Mouse (Mus musculus): ENCODE data around the gene Mrgprb4. TPM values are rescaled to one million over a fixed set of nuclear protein-coding genes. Genes with fewer than 3 reads are reported as not detected.

The Mrgprb4 gene
- not detected for polyA plus RNA-seq (2012; fragmentation: generic; extraction: Trizol)
- long read RNA-seq, experiment 1 = 0 reads
- long read RNA-seq, experiment 2 = 0 reads

GRCm38 (mm10) chr7:48199188-48199587 is at the start of gene Mrgprb4:
TSS of gene Mrgprb4 (minus strand) at chr7:48199288.
- Histone ChIP-seq H3K27me3 (ENCODE audit: control insufficient read depth, insufficient read depth, insufficient read length) (no peaks in the 10 kb centered on the region), H3K79me2 (ENCODE audit: control insufficient read depth, insufficient read depth) (no peaks in the 10 kb centered on the region)

GRCm38 (mm10) chr7:48226114-48226513 is 27.0 kb upstream of the Mrgprb4 start:
- Histone ChIP-seq H3K79me3 (ENCODE audit: low read depth) (no peaks in the 10 kb centered on the region), H3K79me2 (ENCODE audit: control insufficient read depth, insufficient read depth) (no peaks in the 10 kb centered on the region), H3ac (ENCODE audit: control insufficient read depth, insufficient read length, low read depth) (no peak overlapping the region), H3K27me3 (ENCODE audit: control insufficient read depth, insufficient read depth, insufficient read length) (no peaks in the 10 kb centered on the region), H3K4me3 (ENCODE audit: insufficient read depth, poor library complexity, severe bottlenecking) (no peak overlapping the region), H3K36me3 (ENCODE audit: control insufficient read depth, insufficient read depth) (no peaks in the 10 kb centered on the region)
- no peak for TF ChIP-seq CEBPB (IDR thresholded peaks at IDR 0.05; ENCODE audit: low read depth)
- TF ChIP-seq MYOG (IDR thresholded peaks at IDR 0.05; ENCODE audit: control insufficient read depth, extremely low read depth, insufficient read length) = no peak
- TF ChIP-seq FOSL1 (IDR thresholded peaks at IDR 0.05; ENCODE audit: insufficient read depth, low read length, poor library complexity, severe bottlenecking) = no peak
- TF ChIP-seq CTCF (IDR thresholded peaks at IDR 0.05; ENCODE audit: control insufficient read depth, insufficient read depth, insufficient read length) = no peak

More at GRCm38 (mm10) chr7:48199188-48199587, at the start of gene Mrgprb4:
- Histone ChIP-seq H3K79me3 (ENCODE audit: low read depth) (no peaks in the 10 kb centered on the region), H3ac (ENCODE audit: control insufficient read depth, insufficient read length, low read depth) (no peak within 1 kb of the TSS), H3K4me3 (ENCODE audit: insufficient read depth, poor library complexity, severe bottlenecking) (no peak within 1 kb of the TSS), H3K36me3 (ENCODE audit: control insufficient read depth, insufficient read depth) (no peaks in the 10 kb centered on the region)
- TF ChIP-seq FOSL1 (IDR thresholded peaks at IDR 0.05; ENCODE audit: insufficient read depth, low read length, poor library complexity, severe bottlenecking) (no peak), MYOD1 (IDR thresholded peaks at IDR 0.05; ENCODE audit: control insufficient read depth, insufficient read length, low read depth) (no peak), MYOG (IDR thresholded peaks at IDR 0.05; ENCODE audit: control insufficient read depth, extremely low read depth, insufficient read length) (no peak), USF1 (IDR thresholded peaks at IDR 0.05; ENCODE audit: low read depth) (no peak), CEBPB (IDR thresholded peaks at IDR 0.05; ENCODE audit: low read depth) (no peak), MAX (IDR thresholded peaks at IDR 0.05) (no peak), CTCF (IDR thresholded peaks at IDR 0.05; ENCODE audit: control insufficient read depth, insufficient read depth, insufficient read length) (no peak)

GRCm38 (mm10) chr7:48225065-48225464 is 26.0 kb upstream of the Mrgprb4 start:
- Histone ChIP-seq H3ac (ENCODE audit: control insufficient read depth, insufficient read length, low read depth) (no peak overlapping the region), H3K4me3 (ENCODE audit: insufficient read depth, poor library complexity, severe bottlenecking) (no peak overlapping the region), H3K79me2 (ENCODE audit: control insufficient read depth, insufficient read depth) (no peaks in the 10 kb centered on the region), H3K79me3 (ENCODE audit: low read depth) (no peaks in the 10 kb centered on the region), H3K36me3 (ENCODE audit: control insufficient read depth, insufficient read depth) (no peaks in the 10 kb centered on the region), H3K27me3 (ENCODE audit: control insufficient read depth, insufficient read depth, insufficient read length) (no peaks in the 10 kb centered on the region)
- no peak for TF ChIP-seq FOSL1 (IDR thresholded peaks at IDR 0.05; ENCODE audit: insufficient read depth, low read length, poor library complexity, severe bottlenecking)
- TF ChIP-seq MYOG (IDR thresholded peaks at IDR 0.05; ENCODE audit: control insufficient read depth, extremely low read depth, insufficient read length) = no peak
- no peak for TF ChIP-seq MAX (IDR thresholded peaks at IDR 0.05)
- no peak for TF ChIP-seq MYOD1 (IDR thresholded peaks at IDR 0.05; ENCODE audit: control insufficient read depth, insufficient read length, low read depth)
- no peak for TF ChIP-seq CTCF (IDR thresholded peaks at IDR 0.05; ENCODE audit: control insufficient read depth, insufficient read depth, insufficient read length)
- TF ChIP-seq CEBPB (IDR thresholded peaks at IDR 0.05; ENCODE audit: low read depth) = no peak

- Histone ChIP-seq H3ac (ENCODE audit: control insufficient read depth, insufficient read length, low read depth) (no peak within 1 kb of the TSS), H3K27me3 (ENCODE audit: control insufficient read depth, insufficient read depth, insufficient read length) (no peaks in the 10 kb centered on the region), H3K79me3 (ENCODE audit: low read depth) (no peaks in the 10 kb centered on the region), H3K79me2 (ENCODE audit: control insufficient read depth, insufficient read depth) (no peaks in the 10 kb centered on the region), H3K4me3 (ENCODE audit: insufficient read depth, poor library complexity, severe bottlenecking) (no peak within 1 kb of the TSS), H3K36me3 (ENCODE audit: control insufficient read depth, insufficient read depth) (no peaks in the 10 kb centered on the region)
- no peak for TF ChIP-seq CTCF (IDR thresholded peaks at IDR 0.05; ENCODE audit: control insufficient read depth, insufficient read depth, insufficient read length)
- no peak for TF ChIP-seq MYOD1 (IDR thresholded peaks at IDR 0.05; ENCODE audit: control insufficient read depth, insufficient read length, low read depth)
- no peak for TF ChIP-seq MYOG (IDR thresholded peaks at IDR 0.05; ENCODE audit: control insufficient read depth, extremely low read depth, insufficient read length)
These were observed 30.2 kb downstream of the Mrgprb4 start, which contains the start of gene Mrgprb5 for GRCm38 (mm10) chr7:48168919-48169318. TSS of gene Mrgprb5 (minus strand) at chr7:48169019.

GRCm38 (mm10) chr7:48167471-48167870 is 31.6 kb downstream of the Mrgprb4 start:
- H3K36me3 ChIP-seq (ENCODE audit: control insufficient read depth, insufficient read depth) = no peaks in the 10 kb centered on the region
- no peaks in the 10 kb centered on the region for H3K79me2 ChIP-seq (ENCODE audit: control insufficient read depth, insufficient read depth)
- no peak overlapping the region for H3ac ChIP-seq (ENCODE audit: control insufficient read depth, insufficient read length, low read depth)
- no peaks in the 10 kb centered on the region for H3K79me3 ChIP-seq (ENCODE audit: low read depth)
- H3K27me3 ChIP-seq (ENCODE audit: control insufficient read depth, insufficient read depth, insufficient read length) = no peaks in the 10 kb centered on the region
- TF ChIP-seq MAX (IDR thresholded peaks at IDR 0.05) = no peak
- TF ChIP-seq MYOG (IDR thresholded peaks at IDR 0.05; ENCODE audit: control insufficient read depth, extremely low read depth, insufficient read length) = no peak
- TF ChIP-seq MYOD1 (IDR thresholded peaks at IDR 0.05; ENCODE audit: control insufficient read depth, insufficient read length, low read depth) = no peak
- TF ChIP-seq FOSL1 (IDR thresholded peaks at IDR 0.05; ENCODE audit: insufficient read depth, low read length, poor library complexity, severe bottlenecking) = no peak
- no peak for TF ChIP-seq CEBPB (IDR thresholded peaks at IDR 0.05; ENCODE audit: low read depth)
- TF ChIP-seq CTCF (IDR thresholded peaks at IDR 0.05; ENCODE audit: control insufficient read depth, insufficient read depth, insufficient read length) = no peak
- no peak for TF ChIP-seq USF1 (IDR thresholded peaks at IDR 0.05; ENCODE audit: low read depth)
- H3K4me3 ChIP-seq (ENCODE audit: insufficient read depth, poor library complexity, severe bottlenecking) = no peak overlapping the region

Other genes starting within 250 kb of the Mrgprb4 start
- not detected for gene Mrgpra4, start 217.2 kb downstream of the Mrgprb4 start, polyA plus RNA-seq (2012; fragmentation: generic; extraction: Trizol)
- not detected for gene Mrgprx1, start 171.7 kb downstream of the Mrgprb4 start, polyA plus RNA-seq (2012; fragmentation: generic; extraction: Trizol)
- gene Mrgprb5, start 30.3 kb downstream of the Mrgprb4 start, polyA plus RNA-seq (2012; fragmentation: generic; extraction: Trizol) = not detected
- not detected for gene Mrgprb8, start 189.2 kb upstream of the Mrgprb4 start, polyA plus RNA-seq (2012; fragmentation: generic; extraction: Trizol)